Mouse (Mus musculus) stomach, postnatal 0 days (tissue): Measurements from ENCODE around the gene Gm10447. TPM values are rescaled to one million over a fixed set of nuclear protein-coding genes. Genes with fewer than 3 reads are reported as not detected.

Experiments used
- ATAC-seq: fragments of 200-750 bp; cut with Nextera tagmentation; 2 replicates; pipeline ENCODE4 v1.8.0; 2017; ENCODE audit not compliant: low FRiP score, low TSS enrichment
- DNase-seq: peaks from one replicate; pipeline ENCODE4 v3.0.0-alpha.2; 2016; ENCODE audit warnings: low spot score
- H3K27ac ChIP-seq: fragments of 300-500 bp; sonication (generic); replicated peaks from 2 replicates; pipeline ENCODE4 v1.5.1; 2014; ENCODE audit warnings: mild to moderate bottlenecking, control low read depth
- H3K27me3 ChIP-seq: fragments of 300-500 bp; sonication (generic); 2 replicates; pipeline ENCODE4 v1.6.1; 2014; ENCODE audit warnings: low read length; ENCODE audit not compliant: control insufficient read depth, insufficient read depth
- H3K36me3 ChIP-seq: fragments of 300-500 bp; sonication (generic); 2 replicates; pipeline ENCODE4 v1.6.1; 2014; ENCODE audit warnings: low read length, mixed read lengths; ENCODE audit not compliant: control insufficient read depth, insufficient read depth
- H3K4me1 ChIP-seq: fragments of 300-500 bp; sonication (generic); replicated peaks from 2 replicates; pipeline ENCODE4 v1.6.1; 2014; ENCODE audit warnings: antibody characterized with exemption; ENCODE audit not compliant: control insufficient read depth, insufficient read depth
- H3K4me2 ChIP-seq: fragments of 300-500 bp; sonication (generic); replicated peaks from 2 replicates; pipeline ENCODE4 v1.6.1; 2014; ENCODE audit warnings: low read depth, mild to moderate bottlenecking, control low read depth, moderate library complexity
- H3K4me3 ChIP-seq: fragments of 300-500 bp; sonication (generic); 2 replicates; pipeline ENCODE4 v1.5.1; 2014; ENCODE audit warnings: low read depth, low read length, control low read depth
- H3K9ac ChIP-seq: fragments of 300-500 bp; sonication (generic); 2 replicates; pipeline ENCODE4 v1.6.1; 2014; ENCODE audit warnings: mild to moderate bottlenecking, low read length, control low read depth, mixed read lengths
- H3K9me3 ChIP-seq: fragments of 300-500 bp; sonication (generic); 2 replicates; pipeline ENCODE4 v1.6.1; 2016; ENCODE audit warnings: low read length; ENCODE audit not compliant: control insufficient read depth
- CTCF ChIP-seq: IDR thresholded peaks from 2 replicates; pipeline ENCODE4 v1.5.1; 2016; ENCODE audit warnings: antibody characterized with exemption, low read depth, mild to moderate bottlenecking, moderate library complexity
- EP300 ChIP-seq: optimal IDR thresholded peaks from 2 replicates; pipeline ENCODE3; 2016; ENCODE audit warnings: antibody characterized with exemption
- WGBS: fragments of 180-500 bp; shearing (Covaris S2); extraction: QIAGEN DNeasy Blood & Tissue Kit; methylation state at CpG from one replicate; pipeline ENCODE4 v1.1.7; 2014; 5-methylcytosine and 5-hydroxymethylcytosine counted together
- polyA plus RNA-seq: library from polyadenylated mRNA; unstranded; fragments of >200 nt; fragmentation: Nextera tagmentation; extraction: Ambion mirVana; gene quantifications from 2 replicates; pipeline ENCODE4 v1.2.1, GENCODE M21; 2015

Gene Gm10447
- polyA plus RNA-seq, 1 experiment from 2014 or later, result 0.08 TPM

- Histone ChIP-seq H3K4me2 (no peak overlapping the region), H3K9ac (no peak overlapping the region), H3K4me3 (no peak overlapping the region), H3K9me3 (no peaks in the 10 kb centered on the region), H3K4me1 (no peaks in the 10 kb centered on the region), H3K27me3 (peaks cover 15% of the 10 kb centered on the region), H3K27ac (no peak overlapping the region), H3K36me3 (no peaks in the 10 kb centered on the region)
- DNase-seq (no peak), ATAC-seq (no peak)
- TF ChIP-seq EP300 (no peak), CTCF (no peak)
- 66% methylated on average over 4 of the region's 4 CpGs for WGBS
These were observed 24.3 kb upstream of the Gm10447 start for GRCm38 (mm10) chr11:53481088-53481730.

GRCm38 (mm10) chr11:53479783-53480301 lies 22.9 kb upstream of the Gm10447 start, which contains the start of the genes Gm9945 and Sowaha:
Gene Gm9945 (plus strand): TSS chr11:53480166.
Gene Sowaha (minus strand): TSS chr11:53480274.
- Histone ChIP-seq H3K4me1 (no peaks in the 10 kb centered on the region), H3K4me2 (peak within 1 kb of the TSS; percentile 76), H3K9me3 (no peaks in the 10 kb centered on the region), H3K27me3 (peaks cover 15% of the 10 kb centered on the region), H3K9ac (peak within 1 kb of the TSS; percentile 51), H3K27ac (no peak within 1 kb of the TSS), H3K36me3 (no peaks in the 10 kb centered on the region), H3K4me3 (peak within 1 kb of the TSS; percentile 47)
- ATAC-seq, result peak; percentile 61
- peak; percentile 68 for DNase-seq
- 4% methylated on average over 37 of the region's 40 CpGs for WGBS
- no peak for TF ChIP-seq EP300
- TF ChIP-seq CTCF, result peak; percentile 42

- ATAC-seq, result 0 out of 2 replicates have a peak, but pooled peaks have one; percentile 27
These were observed 22.4 kb upstream of the Gm10447 start for GRCm38 (mm10) chr11:53479171-53479782.

GRCm38 (mm10) chr11:53478383-53479170 lies 21.7 kb upstream of the Gm10447 start:
- H3K4me1 ChIP-seq, result no peaks in the 10 kb centered on the region
- peaks cover 17% of the 10 kb centered on the region for H3K27me3 ChIP-seq
- H3K36me3 ChIP-seq, result no peaks in the 10 kb centered on the region
- H3K27ac ChIP-seq, result no peak overlapping the region
- DNase-seq (no peak), ATAC-seq (0 out of 2 replicates have a peak, but pooled peaks have one; percentile 29)
- TF ChIP-seq CTCF (no peak), EP300 (no peak)
- H3K4me2 ChIP-seq, result peak overlapping the region; percentile 76
- 6% methylated on average over 79 of the region's 79 CpGs for WGBS
- peak overlapping the region; percentile 47 for H3K4me3 ChIP-seq
- H3K9me3 ChIP-seq, result no peaks in the 10 kb centered on the region
- H3K9ac ChIP-seq, result peak overlapping the region; percentile 18; the same call in 1 of the 2 replicates

More at GRCm38 (mm10) chr11:53479171-53479782, 22.4 kb upstream of the Gm10447 start:
- no peaks in the 10 kb centered on the region for H3K36me3 ChIP-seq
- H3K4me2 ChIP-seq, result peak overlapping the region; percentile 76
- TF ChIP-seq CTCF (no peak), EP300 (no peak)
- no peak for DNase-seq
- no peaks in the 10 kb centered on the region for H3K9me3 ChIP-seq
- peak overlapping the region; percentile 51 for H3K9ac ChIP-seq
- WGBS, result 2% methylated on average over 62 of the region's 62 CpGs
- no peak overlapping the region for H3K27ac ChIP-seq
- peak overlapping the region; percentile 47 for H3K4me3 ChIP-seq
- no peaks in the 10 kb centered on the region for H3K4me1 ChIP-seq
- H3K27me3 ChIP-seq, result peaks cover 17% of the 10 kb centered on the region

GRCm38 (mm10) chr11:53477833-53478232 lies 20.9 kb upstream of the Gm10447 start:
- no peak overlapping the region for H3K4me3 ChIP-seq
- H3K9ac ChIP-seq, result no peak overlapping the region
- H3K9me3 ChIP-seq, result no peaks in the 10 kb centered on the region
- no peaks in the 10 kb centered on the region for H3K4me1 ChIP-seq
- ATAC-seq (no peak), DNase-seq (no peak)
- no peak overlapping the region for H3K27ac ChIP-seq
- H3K27me3 ChIP-seq, result peaks cover 17% of the 10 kb centered on the region
- 55% methylated on average over 7 of the region's 7 CpGs for WGBS
- H3K36me3 ChIP-seq, result no peaks in the 10 kb centered on the region
- TF ChIP-seq CTCF (no peak), EP300 (no peak)
- H3K4me2 ChIP-seq, result no peak overlapping the region
